Mouse (Mus musculus): ENCODE measurements around the gene Cdt1. TPM values are rescaled to one million over a fixed set of nuclear protein-coding genes. Genes with fewer than 3 reads are reported as not detected.

Gene Cdt1
- polyA plus RNA-seq (2015; fragmentation: Nextera tagmentation; extraction: Ambion mirVana) = 7.2 and 7.4 TPM in 2 replicates

DNA sequence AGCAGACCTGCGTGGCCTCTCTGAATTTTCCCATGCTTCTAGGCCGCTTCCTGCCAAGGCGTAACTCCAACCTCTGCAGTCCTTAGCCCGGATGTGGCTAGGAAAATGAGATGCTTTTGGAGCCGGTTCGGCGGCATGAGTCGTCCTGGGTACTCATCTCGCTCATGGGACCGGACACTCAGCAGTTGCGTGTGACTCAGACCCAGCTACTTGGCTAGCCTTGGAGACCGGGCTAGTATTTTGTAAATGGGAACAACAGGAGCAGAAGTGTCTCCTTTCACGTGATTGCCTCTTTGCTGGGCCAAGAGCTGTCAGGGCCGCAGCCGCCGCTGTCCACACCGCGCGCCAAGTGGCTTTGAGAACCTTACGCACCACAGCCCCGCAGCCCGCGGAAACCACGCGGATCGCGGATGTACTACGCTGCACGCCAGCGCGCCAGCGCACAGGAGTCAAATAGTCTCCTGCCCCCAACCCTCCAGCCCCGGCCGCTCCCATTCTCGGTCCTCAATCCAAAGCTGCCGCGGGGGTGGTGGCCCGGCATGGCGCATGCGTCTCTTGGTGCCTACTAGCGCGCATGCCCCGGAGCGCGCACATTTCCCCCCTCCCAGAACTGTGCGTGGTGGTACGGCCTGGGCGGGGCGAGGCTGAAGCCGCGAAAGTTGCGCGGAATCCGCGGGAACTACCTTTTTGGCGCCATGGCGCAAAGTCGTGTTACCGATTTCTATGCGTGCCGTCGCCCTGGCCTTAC is at the start of gene Cdt1:
TSS of gene Cdt1 (plus strand) at position 655 of the 748 bp plus-strand sequence.

DNA sequence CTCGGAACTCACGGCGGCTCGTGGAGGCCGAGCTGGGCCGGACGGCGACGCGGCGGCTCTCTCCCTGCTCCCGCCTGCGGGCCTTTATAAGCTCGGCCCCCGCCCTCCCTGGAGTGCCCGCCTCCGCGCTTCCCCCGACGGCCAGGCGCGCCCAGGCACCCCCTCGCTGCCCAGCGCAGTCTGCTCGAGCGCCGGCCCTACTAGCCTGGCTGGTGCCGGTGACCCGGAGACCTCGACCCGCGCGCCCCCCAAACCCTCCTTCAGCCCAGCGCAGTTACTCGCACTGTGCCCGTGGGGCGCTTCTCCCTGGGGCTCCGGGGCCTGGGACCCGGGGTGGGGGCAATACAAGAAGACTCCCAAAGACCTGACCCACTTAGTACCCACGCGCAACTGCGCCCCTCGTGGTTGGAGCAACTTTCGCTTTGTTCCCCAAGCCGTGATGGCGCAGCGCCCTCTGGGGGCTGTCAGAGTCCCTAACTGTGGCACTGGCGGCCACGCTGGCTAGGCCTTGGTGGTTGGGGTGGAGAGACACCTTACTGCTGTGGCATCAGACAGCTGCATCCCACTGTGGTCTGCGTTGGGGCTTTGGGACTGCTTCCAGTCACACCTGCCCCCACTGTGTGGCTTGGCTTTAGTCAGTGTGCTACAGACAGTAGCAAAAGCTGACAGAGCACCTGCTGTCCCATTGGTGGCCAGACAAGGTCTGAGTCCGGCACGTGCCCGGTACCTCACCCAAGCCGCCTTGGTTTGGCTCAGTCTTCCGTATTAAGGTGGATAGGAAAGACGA is 16.4 kb upstream of the Cdt1 start, which contains the start of gene Piezo1:
TSS of gene Piezo1 (minus strand) at position 65 of the 787 bp plus-strand sequence.

GRCm38 (mm10) chr8:122576648-122577022 is 8.8 kb downstream of the Cdt1 start, which contains the start of gene Aprt:
Aprt (minus strand) TSS chr8:122576909.

DNA sequence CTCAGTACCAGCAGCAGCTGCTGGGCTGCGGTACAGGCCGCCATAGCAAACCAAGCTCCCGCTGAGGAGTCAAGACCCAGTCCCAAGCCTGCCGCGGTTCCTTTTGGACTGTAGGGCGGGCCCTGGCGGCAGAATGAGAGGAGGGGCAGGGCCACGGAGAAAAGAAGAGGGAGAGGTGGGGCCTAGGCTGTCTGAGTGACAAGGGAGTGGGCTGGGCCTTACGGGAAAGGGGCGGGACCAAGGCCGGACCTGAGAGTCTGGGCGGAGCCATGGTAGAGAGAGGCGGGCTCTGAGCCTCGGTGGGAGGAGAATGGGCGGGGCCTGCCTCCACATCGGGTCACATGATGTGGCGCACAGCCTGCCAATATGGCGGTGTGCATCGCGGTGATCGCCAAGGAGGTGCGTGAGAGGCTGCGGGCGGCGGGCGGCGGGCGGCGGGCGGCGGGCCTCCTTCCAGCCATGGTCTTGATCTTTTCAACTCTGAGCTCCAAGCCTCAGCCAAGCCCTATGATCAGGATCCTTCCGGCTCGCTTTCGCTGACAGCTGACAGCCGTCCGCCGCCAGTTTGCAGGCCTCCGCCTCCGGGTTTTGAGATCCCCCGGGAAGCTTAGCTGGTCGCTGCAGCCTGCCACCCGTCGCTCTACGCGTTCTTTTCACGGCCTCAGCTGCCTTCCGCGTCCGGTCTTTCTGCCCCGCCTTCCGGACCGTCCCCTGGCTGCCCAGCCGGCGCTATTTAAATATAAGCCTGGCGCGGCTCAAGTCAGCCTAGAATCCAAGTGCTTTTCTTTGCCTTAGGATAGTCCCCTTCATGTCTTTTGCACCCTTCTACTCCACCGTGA is 43.7 kb downstream of the Cdt1 start, which contains the start of the genes Galns and Trappc2l:
TSS of gene Galns (minus strand) at position 169 of the 839 bp plus-strand sequence.
TSS of gene Trappc2l (plus strand) at position 346 of the 839 bp plus-strand sequence.

DNA sequence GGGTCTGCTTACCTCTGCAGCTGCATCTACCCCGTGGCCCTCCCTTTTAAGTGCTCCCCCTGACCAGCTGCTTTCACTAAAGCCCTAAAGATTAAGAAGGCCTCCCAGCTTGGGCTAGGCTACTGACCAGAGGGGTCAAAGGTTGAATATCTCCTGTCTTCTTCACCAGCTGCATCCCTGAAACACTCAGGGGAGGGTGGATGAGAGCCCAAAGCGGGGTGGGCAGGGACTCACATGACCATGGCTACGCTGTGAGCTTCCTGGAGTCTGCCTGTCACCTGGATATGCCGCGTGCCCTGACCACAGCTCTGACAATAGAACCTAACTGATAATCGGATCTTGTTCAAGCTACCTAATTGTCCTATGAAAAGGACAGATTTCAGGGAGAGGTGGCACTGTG is 54.9 kb downstream of the Cdt1 start, which contains the start of gene Pabpn1l:
TSS of gene Pabpn1l (minus strand) at position 13 of the 400 bp plus-strand sequence.

Small RNA genes lying within 50 kb of the gene (microRNA-seq; reads per million reads assigned to microRNA genes)
- not detected for gene Mir6396

Other genes with a start within 250 kb of the Cdt1 start
- gene Trhr2, start 207.3 kb upstream of the Cdt1 start, polyA plus RNA-seq (2015; fragmentation: Nextera tagmentation; extraction: Ambion mirVana) = 0.48 and 0.51 TPM in 2 replicates
- gene Zc3h18, start 191.4 kb upstream of the Cdt1 start, polyA plus RNA-seq (2015; fragmentation: Nextera tagmentation; extraction: Ambion mirVana) = 21.4 and 22.8 TPM in 2 replicates
- gene Il17c, start 146.0 kb upstream of the Cdt1 start, polyA plus RNA-seq (2015; fragmentation: Nextera tagmentation; extraction: Ambion mirVana) = 0.22 TPM in 1 of 2 replicates, not detected in the other
- gene Cyba, start 135.1 kb upstream of the Cdt1 start, polyA plus RNA-seq (2015; fragmentation: Nextera tagmentation; extraction: Ambion mirVana) = 57.8 and 77.0 TPM in 2 replicates
- gene Mvd, start 124.6 kb upstream of the Cdt1 start, polyA plus RNA-seq (2015; fragmentation: Nextera tagmentation; extraction: Ambion mirVana) = 67.8 and 69.0 TPM in 2 replicates
- not detected in 2 replicates for gene Snai3, start 107.3 kb upstream of the Cdt1 start, polyA plus RNA-seq (2015; fragmentation: Nextera tagmentation; extraction: Ambion mirVana)
- 28.1 and 29.9 TPM in 2 replicates for gene Rnf166, start 92.0 kb upstream of the Cdt1 start, polyA plus RNA-seq (2015; fragmentation: Nextera tagmentation; extraction: Ambion mirVana)
- gene Ctu2, start 91.9 kb upstream of the Cdt1 start, polyA plus RNA-seq (2015; fragmentation: Nextera tagmentation; extraction: Ambion mirVana) = 84.8 and 91.5 TPM in 2 replicates
- 1.5 and 2.1 TPM in 2 replicates for gene Piezo1, start 16.7 kb upstream of the Cdt1 start, polyA plus RNA-seq (2015; fragmentation: Nextera tagmentation; extraction: Ambion mirVana)
- 199 and 204 TPM in 2 replicates for gene Aprt, start 8.9 kb downstream of the Cdt1 start, polyA plus RNA-seq (2015; fragmentation: Nextera tagmentation; extraction: Ambion mirVana)
- 8.8 and 8.9 TPM in 2 replicates for gene Galns, start 43.4 kb downstream of the Cdt1 start, polyA plus RNA-seq (2015; fragmentation: Nextera tagmentation; extraction: Ambion mirVana)
- 125 and 146 TPM in 2 replicates for gene Trappc2l, start 43.6 kb downstream of the Cdt1 start, polyA plus RNA-seq (2015; fragmentation: Nextera tagmentation; extraction: Ambion mirVana)
- gene Pabpn1l, start 54.7 kb downstream of the Cdt1 start, polyA plus RNA-seq (2015; fragmentation: Nextera tagmentation; extraction: Ambion mirVana) = not detected in 2 replicates
- 8.8 and 10.2 TPM in 2 replicates for gene Cbfa2t3, start 131.1 kb downstream of the Cdt1 start, polyA plus RNA-seq (2015; fragmentation: Nextera tagmentation; extraction: Ambion mirVana)
- gene Acsf3, start 207.5 kb downstream of the Cdt1 start, polyA plus RNA-seq (2015; fragmentation: Nextera tagmentation; extraction: Ambion mirVana) = 17.4 and 18.5 TPM in 2 replicates

Measured in neural tube, postnatal 0 days (tissue).